Mouse (Mus musculus) embryonic fibroblast, embryonic 13.5 days (primary cell): ENCODE data around the gene Ugt1a5.
"Not testable (repeated sequence)": the region's sequence is repeated elsewhere in the genome, so short reads cannot be mapped to it uniquely, and the experiment has no call there.

Source experiments
- CTCF ChIP-seq: IDR thresholded peaks from 2 replicates; pipeline ENCODE4 v1.5.1; 2011; ENCODE audit warnings: mild to moderate bottlenecking, control low read depth, low read length, moderate library complexity, borderline replicate concordance; ENCODE audit not compliant: insufficient read depth
- POLR2A ChIP-seq: IDR thresholded peaks from 2 replicates; pipeline ENCODE4 v1.6.1; 2011; ENCODE audit warnings: low read depth, mild to moderate bottlenecking, control low read depth, low read length, moderate library complexity

- TF ChIP-seq CTCF, POLR2A: not testable (repeated sequence)
Observed at GRCm38 (mm10) chr1:88140492-88140891, 25.3 kb upstream of the Ugt1a5 start.
